Mouse (Mus musculus) mesoderm, embryonic 11.5 days (tissue): ENCODE measurements around the gene Sirpb1c.
"Not testable (repeated sequence)": the region's sequence is repeated elsewhere in the genome, so short reads cannot be mapped to it uniquely, and the experiment has no call there.

Experiments used
- DNase-seq: peaks from one replicate; pipeline ENCODE4 v3.0.0-alpha.2; 2012; ENCODE audit warnings: low read depth, low spot score

Gene Sirpb1c

DNA sequence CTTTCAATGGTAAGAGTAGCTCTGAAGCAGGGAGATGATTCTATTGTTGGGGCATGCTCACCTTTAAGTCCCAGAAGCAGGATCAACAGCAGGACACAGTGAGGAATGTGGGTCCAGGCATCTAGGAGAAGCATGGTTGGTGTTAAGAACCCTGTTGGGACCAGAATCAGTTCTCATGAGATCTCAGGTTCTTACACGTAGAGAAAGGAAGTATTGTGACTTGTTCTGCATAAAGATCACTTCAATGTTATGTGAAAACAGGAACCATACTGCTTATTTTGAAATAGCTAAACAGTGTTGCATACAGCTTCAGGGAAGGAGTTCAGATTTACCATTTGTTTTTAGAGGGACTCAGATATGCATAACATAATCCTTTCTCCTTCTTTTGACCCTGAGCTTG lies at the start of gene Sirpb1c:
Gene Sirpb1c (minus strand): TSS at position 249 of the 400 bp plus-strand sequence.
- not testable (repeated sequence) for DNase-seq

DNA sequence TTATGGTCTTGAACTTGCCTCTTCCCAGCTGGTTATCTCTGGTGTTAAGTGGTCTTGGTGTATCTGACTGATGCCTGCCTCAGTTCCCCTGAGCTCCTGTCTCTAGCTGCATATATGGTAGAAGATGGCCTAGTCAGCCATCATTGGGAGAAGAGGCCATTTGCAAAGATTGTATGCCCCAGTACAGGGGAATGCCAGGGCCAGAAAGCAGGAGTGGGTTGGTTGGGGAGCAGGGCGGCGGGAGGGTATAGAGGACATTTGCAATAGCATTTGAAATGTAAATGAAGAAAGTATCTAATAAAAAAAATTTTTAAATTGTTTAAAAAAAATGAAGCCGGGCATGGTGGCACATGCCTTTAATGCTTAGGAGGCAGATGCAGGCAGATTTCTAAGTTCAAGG lies 38.1 kb upstream of the Sirpb1c start:
- DNase-seq: no peak

DNA sequence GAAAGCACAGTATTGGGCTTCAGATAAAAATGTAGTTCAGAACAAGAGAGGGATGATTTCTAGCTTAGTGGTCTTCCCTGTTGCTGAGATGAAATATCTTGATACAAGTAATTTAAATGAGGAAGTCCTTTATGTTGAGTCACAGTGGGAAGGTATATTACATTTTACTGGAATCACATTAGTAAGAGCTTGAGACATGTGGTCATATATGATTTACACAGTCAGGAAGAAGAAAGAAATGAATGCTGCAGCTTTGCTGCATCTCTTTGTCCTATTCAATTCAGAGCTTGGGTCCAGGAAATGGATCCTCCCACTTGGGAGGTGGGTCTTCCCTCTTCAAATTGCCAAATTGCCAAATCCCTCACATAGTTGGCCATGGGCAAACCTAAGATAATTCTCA lies 7.4 kb upstream of the Sirpb1c start:
- not testable (repeated sequence) for DNase-seq

DNA sequence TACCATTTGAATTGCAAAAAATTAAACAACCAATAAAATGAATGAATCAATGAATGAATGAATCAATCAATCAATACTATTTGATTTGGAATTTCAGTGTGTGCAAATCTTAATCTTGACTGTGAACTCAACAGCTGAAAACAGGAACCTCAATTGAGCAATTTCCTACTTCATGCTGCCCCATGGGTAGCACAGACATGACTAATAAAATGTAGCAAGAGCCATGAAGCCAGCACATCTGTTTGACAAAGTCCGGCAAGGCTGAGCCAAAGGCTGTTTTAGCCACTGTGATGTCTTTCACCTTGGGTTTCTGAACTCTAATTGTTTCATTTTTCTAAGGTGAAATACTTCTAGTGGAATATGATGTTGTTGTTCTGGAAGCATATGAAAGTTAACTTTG lies 1.6 kb upstream of the Sirpb1c start:
- DNase-seq: no peak

DNA sequence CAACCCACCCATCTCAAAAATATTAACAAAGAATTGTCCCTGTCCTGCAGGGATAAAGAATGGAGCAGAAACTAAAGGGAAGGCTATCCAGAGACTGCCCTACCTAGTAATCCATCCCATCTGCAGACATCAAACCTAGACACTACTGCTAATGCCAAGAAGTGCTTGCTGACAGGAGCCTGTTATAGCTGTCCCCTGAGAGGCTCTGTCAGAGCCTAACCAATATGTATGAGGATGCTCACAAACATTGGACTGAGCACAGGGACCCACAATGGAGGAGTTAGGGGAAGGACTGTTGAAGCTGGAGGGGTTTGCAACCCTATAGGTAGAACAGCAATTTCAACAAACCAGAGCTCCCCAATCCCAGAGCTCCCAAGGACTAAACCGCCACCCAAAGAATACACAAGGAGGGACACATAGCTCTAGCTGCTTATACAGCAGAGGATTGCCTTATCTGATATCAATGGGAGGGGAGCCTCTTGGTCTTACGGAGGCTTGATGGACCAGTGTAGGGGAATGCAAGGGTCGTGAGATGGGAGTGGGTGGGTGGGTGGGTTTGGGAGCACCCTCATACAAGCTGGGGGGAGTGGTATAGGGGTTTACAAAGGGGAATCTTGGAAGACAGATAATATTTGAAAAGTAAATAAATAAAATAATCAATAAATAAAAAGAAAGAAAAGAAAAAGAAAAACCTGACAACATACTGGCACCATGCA lies 838 bp downstream of the Sirpb1c start:
- no peak for DNase-seq

DNA sequence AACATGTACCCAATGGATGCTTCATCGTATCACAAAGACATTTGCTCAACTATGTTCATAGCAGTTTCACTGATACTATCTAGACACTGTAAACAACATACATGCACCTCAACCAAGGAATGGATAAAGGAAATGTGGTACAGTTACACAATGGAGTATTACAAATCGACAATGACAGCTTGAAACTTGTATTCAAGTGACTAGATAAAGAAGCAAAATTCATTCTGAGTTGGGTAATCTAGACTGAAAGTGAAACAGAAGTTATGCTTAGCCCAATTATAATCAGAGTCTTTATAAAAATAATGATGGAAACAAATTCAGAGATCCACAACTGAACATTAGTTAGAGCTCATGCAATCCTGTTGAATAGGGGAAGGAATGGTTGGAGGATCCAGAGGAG lies 74.7 kb downstream of the Sirpb1c start:
- not testable (repeated sequence) for DNase-seq
